Mouse (Mus musculus): ENCODE results near the gene Usp2. TPM values are rescaled to one million over a fixed set of nuclear protein-coding genes. Genes with fewer than 3 reads are reported as not detected.

Gene Usp2
- polyA plus RNA-seq, 1 experiment from 2014 or later, result 4.4 TPM

GRCm38 (mm10) chr9:44125546-44126428, 59.0 kb downstream of the Usp2 start:
- H3K4me2 ChIP-seq, result peak overlapping the region; percentile 31
- no peak overlapping the region for H3K27ac ChIP-seq (ENCODE audit: low read depth, low read length)
- H3K9me3 ChIP-seq (ENCODE audit: control insufficient read depth, low read length), result no peaks in the 10 kb centered on the region
- ATAC-seq (replicated peaks; ENCODE audit: low FRiP score) (peak; percentile 42; the same call in 1 of the 2 replicates), DNase-seq (ENCODE audit: low spot score) (peak; percentile 78)
- 35% methylated on average over 18 of the region's 18 CpGs for WGBS
- no peak overlapping the region for H3K4me3 ChIP-seq (ENCODE audit: low read depth, low read length)
- peaks cover 22% of the 10 kb centered on the region for H3K27me3 ChIP-seq (replicated peaks; ENCODE audit: control insufficient read depth, insufficient read depth, low read length)
- no peaks in the 10 kb centered on the region for H3K36me3 ChIP-seq (ENCODE audit: control insufficient read depth, insufficient read depth, low read length)
- no peak overlapping the region for H3K9ac ChIP-seq (ENCODE audit: low read depth, low read length)
- H3K4me1 ChIP-seq (replicated peaks; ENCODE audit: control insufficient read depth, insufficient read depth, low read length), result peaks cover 15% of the 10 kb centered on the region

- H3K4me2 ChIP-seq, result peak overlapping the region; percentile 31
- H3K4me3 ChIP-seq (ENCODE audit: low read depth, low read length), result no peak overlapping the region
- H3K4me1 ChIP-seq (replicated peaks; ENCODE audit: control insufficient read depth, insufficient read depth, low read length), result peaks cover 19% of the 10 kb centered on the region
- 83% methylated on average over 3 of the region's 3 CpGs for WGBS
- no peaks in the 10 kb centered on the region for H3K9me3 ChIP-seq (ENCODE audit: control insufficient read depth, low read length)
- no peak for ATAC-seq (replicated peaks; ENCODE audit: low FRiP score)
- no peak overlapping the region for H3K27ac ChIP-seq (ENCODE audit: low read depth, low read length)
- no peaks in the 10 kb centered on the region for H3K36me3 ChIP-seq (ENCODE audit: control insufficient read depth, insufficient read depth, low read length)
- no peak overlapping the region for H3K9ac ChIP-seq (ENCODE audit: low read depth, low read length)
- DNase-seq (ENCODE audit: low spot score), result no peak
- peaks cover 32% of the 10 kb centered on the region for H3K27me3 ChIP-seq (replicated peaks; ENCODE audit: control insufficient read depth, insufficient read depth, low read length)
Measured at GRCm38 (mm10) chr9:44126746-44127145, 59.9 kb downstream of the Usp2 start.

DNA sequence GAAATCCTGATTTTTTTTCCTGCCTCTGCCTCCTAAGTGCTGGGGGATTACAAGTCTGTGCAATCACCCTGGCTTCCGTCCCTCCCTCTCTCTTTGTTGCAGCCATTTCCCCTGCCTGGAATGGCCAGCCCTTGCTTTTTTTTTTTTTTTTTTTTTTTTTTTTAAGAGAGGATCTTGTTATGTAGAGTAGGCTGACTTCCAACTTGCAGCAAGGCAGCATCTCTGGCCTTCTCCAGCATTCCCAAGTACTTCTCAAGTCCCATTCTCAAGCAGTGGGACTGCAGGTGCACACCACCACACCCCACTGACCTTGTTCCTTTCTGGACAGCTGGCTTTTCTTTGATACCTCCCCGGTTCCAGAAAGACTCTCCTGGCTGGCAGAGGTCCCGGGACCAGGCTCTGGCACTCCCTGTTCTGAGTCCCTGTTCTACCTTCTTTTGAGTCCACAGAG, 60.6 kb downstream of the Usp2 start:
- Histone ChIP-seq H3K4me2 (no peak overlapping the region), H3K27me3 (replicated peaks; ENCODE audit: control insufficient read depth, insufficient read depth, low read length) (peaks cover 37% of the 10 kb centered on the region), H3K9ac (ENCODE audit: low read depth, low read length) (no peak overlapping the region), H3K4me1 (replicated peaks; ENCODE audit: control insufficient read depth, insufficient read depth, low read length) (peaks cover 19% of the 10 kb centered on the region), H3K36me3 (ENCODE audit: control insufficient read depth, insufficient read depth, low read length) (no peaks in the 10 kb centered on the region), H3K27ac (ENCODE audit: low read depth, low read length) (no peak overlapping the region), H3K4me3 (ENCODE audit: low read depth, low read length) (no peak overlapping the region), H3K9me3 (ENCODE audit: control insufficient read depth, low read length) (no peaks in the 10 kb centered on the region)
- ATAC-seq (replicated peaks; ENCODE audit: low FRiP score) (no peak), DNase-seq (ENCODE audit: low spot score) (no peak)
- 80% methylated on average over 3 of the region's 3 CpGs for WGBS

GRCm38 (mm10) chr9:44129633-44130032, 62.8 kb downstream of the Usp2 start:
- Histone ChIP-seq H3K36me3 (ENCODE audit: control insufficient read depth, insufficient read depth, low read length) (no peaks in the 10 kb centered on the region), H3K4me3 (ENCODE audit: low read depth, low read length) (peak overlapping the region; percentile 41), H3K4me1 (replicated peaks; ENCODE audit: control insufficient read depth, insufficient read depth, low read length) (peaks cover 25% of the 10 kb centered on the region), H3K27ac (ENCODE audit: low read depth, low read length) (peak overlapping the region; percentile 59), H3K9me3 (ENCODE audit: control insufficient read depth, low read length) (no peaks in the 10 kb centered on the region), H3K27me3 (replicated peaks; ENCODE audit: control insufficient read depth, insufficient read depth, low read length) (peaks cover 60% of the 10 kb centered on the region), H3K9ac (ENCODE audit: low read depth, low read length) (peak overlapping the region; percentile 40), H3K4me2 (peak overlapping the region; percentile 69)
- ATAC-seq (replicated peaks; ENCODE audit: low FRiP score) (no peak), DNase-seq (ENCODE audit: low spot score) (no peak)
- 3% methylated on average over 9 of the region's 9 CpGs for WGBS

GRCm38 (mm10) chr9:44130034-44130433, 63.2 kb downstream of the Usp2 start:
- Histone ChIP-seq H3K4me1 (replicated peaks; ENCODE audit: control insufficient read depth, insufficient read depth, low read length) (peaks cover 29% of the 10 kb centered on the region), H3K36me3 (ENCODE audit: control insufficient read depth, insufficient read depth, low read length) (no peaks in the 10 kb centered on the region), H3K4me3 (ENCODE audit: low read depth, low read length) (peak overlapping the region; percentile 41), H3K9me3 (ENCODE audit: control insufficient read depth, low read length) (no peaks in the 10 kb centered on the region), H3K27ac (ENCODE audit: low read depth, low read length) (peak overlapping the region; percentile 59), H3K9ac (ENCODE audit: low read depth, low read length) (peak overlapping the region; percentile 40), H3K4me2 (peak overlapping the region; percentile 69), H3K27me3 (replicated peaks; ENCODE audit: control insufficient read depth, insufficient read depth, low read length) (peaks cover 64% of the 10 kb centered on the region)
- ATAC-seq (replicated peaks; ENCODE audit: low FRiP score), result peak; percentile 32; the same call in 1 of the 2 replicates
- under 1% methylated on average over 27 of the region's 27 CpGs for WGBS
- DNase-seq (ENCODE audit: low spot score), result peak; percentile 69

- DNase-seq (ENCODE audit: low spot score) (no peak), ATAC-seq (replicated peaks; ENCODE audit: low FRiP score) (no peak; the same call in 1 of the 2 replicates)
- 18% methylated on average over 19 of the region's 19 CpGs for WGBS
- Histone ChIP-seq H3K27ac (ENCODE audit: low read depth, low read length) (peak overlapping the region; percentile 59), H3K27me3 (replicated peaks; ENCODE audit: control insufficient read depth, insufficient read depth, low read length) (peaks cover 71% of the 10 kb centered on the region), H3K9me3 (ENCODE audit: control insufficient read depth, low read length) (no peaks in the 10 kb centered on the region), H3K36me3 (ENCODE audit: control insufficient read depth, insufficient read depth, low read length) (no peaks in the 10 kb centered on the region), H3K9ac (ENCODE audit: low read depth, low read length) (peak overlapping the region; percentile 30; the same call in 1 of the 2 replicates), H3K4me2 (peak overlapping the region; percentile 69), H3K4me3 (ENCODE audit: low read depth, low read length) (peak overlapping the region; percentile 41), H3K4me1 (replicated peaks; ENCODE audit: control insufficient read depth, insufficient read depth, low read length) (peaks cover 29% of the 10 kb centered on the region)
Measured at GRCm38 (mm10) chr9:44130581-44131275, 63.9 kb downstream of the Usp2 start.

GRCm38 (mm10) chr9:44131276-44131590, 64.4 kb downstream of the Usp2 start:
- WGBS, result 34% methylated on average over 7 of the region's 7 CpGs
- peak overlapping the region; percentile 1; the same call in 1 of the 2 replicates for H3K27ac ChIP-seq (ENCODE audit: low read depth, low read length)
- DNase-seq (ENCODE audit: low spot score), result no peak
- no peaks in the 10 kb centered on the region for H3K36me3 ChIP-seq (ENCODE audit: control insufficient read depth, insufficient read depth, low read length)
- H3K27me3 ChIP-seq (replicated peaks; ENCODE audit: control insufficient read depth, insufficient read depth, low read length), result peaks cover 75% of the 10 kb centered on the region
- H3K9me3 ChIP-seq (ENCODE audit: control insufficient read depth, low read length), result no peaks in the 10 kb centered on the region
- H3K4me1 ChIP-seq (replicated peaks; ENCODE audit: control insufficient read depth, insufficient read depth, low read length), result peaks cover 29% of the 10 kb centered on the region
- H3K4me2 ChIP-seq, result no peak overlapping the region
- no peak for ATAC-seq (replicated peaks; ENCODE audit: low FRiP score)
- H3K4me3 ChIP-seq (ENCODE audit: low read depth, low read length), result peak overlapping the region; percentile 7; the same call in 1 of the 2 replicates
- no peak overlapping the region for H3K9ac ChIP-seq (ENCODE audit: low read depth, low read length)

- 52% methylated on average over 5 of the region's 5 CpGs for WGBS
- no peak overlapping the region for H3K27ac ChIP-seq (ENCODE audit: low read depth, low read length)
- no peaks in the 10 kb centered on the region for H3K9me3 ChIP-seq (ENCODE audit: control insufficient read depth, low read length)
- no peaks in the 10 kb centered on the region for H3K36me3 ChIP-seq (ENCODE audit: control insufficient read depth, insufficient read depth, low read length)
- H3K4me2 ChIP-seq, result no peak overlapping the region
- H3K4me3 ChIP-seq (ENCODE audit: low read depth, low read length), result no peak overlapping the region
- DNase-seq (ENCODE audit: low spot score) (no peak), ATAC-seq (replicated peaks; ENCODE audit: low FRiP score) (no peak)
- H3K4me1 ChIP-seq (replicated peaks; ENCODE audit: control insufficient read depth, insufficient read depth, low read length), result peaks cover 29% of the 10 kb centered on the region
- no peak overlapping the region for H3K9ac ChIP-seq (ENCODE audit: low read depth, low read length)
- peaks cover 84% of the 10 kb centered on the region for H3K27me3 ChIP-seq (replicated peaks; ENCODE audit: control insufficient read depth, insufficient read depth, low read length)
Measured at GRCm38 (mm10) chr9:44132200-44132599, 65.4 kb downstream of the Usp2 start.

Data from liver, embryonic 11.5 days (tissue).